Mouse (Mus musculus) kidney, embryonic 15.5 days (tissue): ENCODE results near the gene Ltbp2. TPM values are rescaled to one million over a fixed set of nuclear protein-coding genes. Genes with fewer than 3 reads are reported as not detected.

ENCODE experiments used
- ATAC-seq: fragments of 200-750 bp; cut with Nextera tagmentation; replicated peaks from 2 replicates; pipeline ENCODE4 v1.8.0; 2017; ENCODE audit warnings: moderate TSS enrichment; ENCODE audit not compliant: low FRiP score
- H3K27ac ChIP-seq: fragments of 300-500 bp; sonication (generic); 2 replicates; pipeline ENCODE4 v1.5.1; 2015; ENCODE audit warnings: mild to moderate bottlenecking, inconsistent platforms
- H3K27me3 ChIP-seq: fragments of 300-500 bp; sonication (generic); 2 replicates; pipeline ENCODE4 v1.6.1; 2015; ENCODE audit warnings: inconsistent platforms
- H3K36me3 ChIP-seq: fragments of 300-500 bp; sonication (generic); 2 replicates; pipeline ENCODE4 v1.6.1; 2015; ENCODE audit warnings: inconsistent platforms
- H3K4me1 ChIP-seq: fragments of 300-500 bp; sonication (generic); 2 replicates; pipeline ENCODE4 v1.6.1; 2015; ENCODE audit warnings: inconsistent platforms
- H3K4me2 ChIP-seq: fragments of 300-500 bp; sonication (generic); 2 replicates; pipeline ENCODE4 v1.6.1; 2015; ENCODE audit warnings: moderate library complexity, mild to moderate bottlenecking, inconsistent platforms
- H3K4me3 ChIP-seq: fragments of 300-500 bp; sonication (generic); replicated peaks from 2 replicates; pipeline ENCODE4 v1.5.1; 2015; ENCODE audit warnings: mild to moderate bottlenecking, inconsistent platforms
- H3K9ac ChIP-seq: fragments of 300-500 bp; sonication (generic); 2 replicates; pipeline ENCODE4 v1.6.1; 2015; ENCODE audit warnings: mild to moderate bottlenecking, inconsistent platforms
- H3K9me3 ChIP-seq: fragments of 300-500 bp; sonication (generic); replicated peaks from 2 replicates; pipeline ENCODE4 v1.6.1; 2016; ENCODE audit warnings: inconsistent platforms
- WGBS: fragments of 180-500 bp; shearing (Covaris S2); methylation state at CpG from one replicate; pipeline ENCODE4 v1.1.7; 2015; ENCODE audit warnings: mixed read lengths; 5-methylcytosine and 5-hydroxymethylcytosine counted together
- polyA plus RNA-seq: library from polyadenylated mRNA; unstranded; fragments of >200 nt; fragmentation: Nextera tagmentation; extraction: Ambion mirVana; gene quantifications from 2 replicates; pipeline ENCODE4 v1.2.1, GENCODE M21; 2015

Ltbp2 gene
- polyA plus RNA-seq, 1 experiment from 2014 or later: 0.62 TPM

DNA sequence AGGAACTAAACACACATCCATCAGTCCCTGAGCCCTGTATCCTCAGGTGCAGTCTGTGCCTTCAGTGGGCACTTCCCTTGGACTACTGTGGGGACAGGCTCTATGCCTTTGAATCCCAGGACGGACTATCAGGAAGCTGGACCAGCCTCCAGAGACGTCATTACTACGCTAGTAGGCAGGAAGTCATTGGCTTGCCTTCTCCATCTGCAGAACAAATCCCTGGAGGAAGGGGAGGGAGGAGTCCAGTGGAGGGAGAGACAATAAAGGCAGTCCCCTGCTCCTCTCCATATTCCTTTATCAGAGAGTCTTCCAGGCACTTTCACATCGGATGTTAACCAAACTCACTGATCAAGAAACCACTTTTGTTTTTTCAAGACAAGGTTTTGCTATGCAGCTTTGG is 64.8 kb downstream of the Ltbp2 start:
- no peak overlapping the region for H3K27ac ChIP-seq
- 40% methylated on average over 4 of the region's 4 CpGs for WGBS
- no peak for ATAC-seq
- no peak overlapping the region for H3K4me3 ChIP-seq
- no peaks in the 10 kb centered on the region for H3K27me3 ChIP-seq
- H3K4me2 ChIP-seq: no peak overlapping the region
- no peaks in the 10 kb centered on the region for H3K36me3 ChIP-seq
- no peaks in the 10 kb centered on the region for H3K9me3 ChIP-seq
- H3K9ac ChIP-seq: no peak overlapping the region
- peaks cover 20% of the 10 kb centered on the region for H3K4me1 ChIP-seq

DNA sequence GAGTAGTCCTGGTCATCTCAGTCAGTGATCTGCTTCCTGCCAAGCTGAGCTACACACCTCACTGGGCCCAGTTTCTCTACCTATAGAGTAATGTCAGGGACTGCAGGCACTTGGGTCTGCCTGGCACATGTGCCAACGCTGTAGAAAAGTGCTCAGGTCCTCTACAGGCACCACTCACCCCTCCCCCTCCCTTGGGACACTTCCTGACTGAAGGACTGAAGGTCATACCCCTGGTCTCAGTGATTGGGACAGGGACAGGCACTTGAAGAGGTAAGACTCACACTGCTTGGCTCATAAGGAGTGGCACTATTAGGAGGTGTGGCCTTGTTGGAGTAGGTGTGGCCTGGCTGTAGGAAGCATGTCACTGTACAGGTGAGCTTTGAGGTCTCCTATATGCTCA is 65.5 kb downstream of the Ltbp2 start:
- no peak overlapping the region for H3K9ac ChIP-seq
- 63% methylated on average over 1 of the region's 1 CpGs for WGBS
- no peaks in the 10 kb centered on the region for H3K9me3 ChIP-seq
- no peak overlapping the region for H3K4me3 ChIP-seq
- H3K4me2 ChIP-seq: no peak overlapping the region
- peaks cover 27% of the 10 kb centered on the region for H3K4me1 ChIP-seq
- no peaks in the 10 kb centered on the region for H3K36me3 ChIP-seq
- H3K27me3 ChIP-seq: no peaks in the 10 kb centered on the region
- no peak overlapping the region for H3K27ac ChIP-seq
- ATAC-seq: no peak

DNA sequence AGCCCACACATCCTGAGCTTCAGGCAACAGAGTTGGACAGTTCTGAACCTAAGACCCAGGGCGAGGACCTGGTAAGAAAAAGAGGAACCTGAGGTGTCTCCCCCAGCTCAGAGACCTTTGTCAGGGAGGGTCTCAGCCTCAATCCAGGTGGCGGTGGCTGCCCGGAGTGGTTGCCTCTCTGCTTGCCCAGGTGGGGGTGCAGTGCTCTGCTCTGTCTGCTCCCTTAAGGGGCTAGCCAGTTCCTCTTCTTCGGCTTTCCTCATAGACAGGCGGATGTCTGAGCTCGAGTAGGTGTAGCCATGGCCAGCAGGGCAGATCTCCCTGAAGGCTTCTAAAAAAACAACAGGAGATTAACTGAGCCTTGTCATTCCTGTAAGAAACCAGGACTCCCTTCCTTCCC is 67.3 kb downstream of the Ltbp2 start:
- H3K9me3 ChIP-seq: no peaks in the 10 kb centered on the region
- H3K4me2 ChIP-seq: no peak overlapping the region
- ATAC-seq: no peak
- H3K4me1 ChIP-seq: peaks cover 36% of the 10 kb centered on the region
- H3K9ac ChIP-seq: no peak overlapping the region
- no peak overlapping the region for H3K4me3 ChIP-seq
- 59% methylated on average over 6 of the region's 6 CpGs for WGBS
- H3K27me3 ChIP-seq: no peaks in the 10 kb centered on the region
- no peak overlapping the region for H3K27ac ChIP-seq
- no peaks in the 10 kb centered on the region for H3K36me3 ChIP-seq

DNA sequence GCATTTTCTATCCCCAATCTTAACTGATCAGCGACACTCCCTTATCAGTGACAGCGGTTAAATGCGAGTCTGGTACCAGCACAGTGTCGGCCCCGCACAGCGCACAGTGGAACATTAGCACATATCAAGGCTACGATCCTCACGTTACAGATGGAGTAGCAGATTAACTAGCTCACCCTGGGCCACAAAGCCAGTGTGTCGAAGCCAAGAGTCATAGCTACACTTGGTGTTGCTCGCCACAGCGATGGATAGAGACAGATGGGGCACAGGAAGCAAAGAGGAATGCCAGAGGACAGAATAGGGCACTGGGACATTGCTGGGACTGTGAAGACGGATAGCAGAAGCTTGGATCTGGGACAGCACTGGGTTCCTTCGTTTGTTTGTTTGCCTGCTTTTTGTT is 69.0 kb downstream of the Ltbp2 start:
- 72% methylated on average over 13 of the region's 13 CpGs for WGBS
- Histone ChIP-seq H3K36me3 (no peaks in the 10 kb centered on the region), H3K27ac (no peak overlapping the region), H3K4me2 (no peak overlapping the region), H3K9me3 (no peaks in the 10 kb centered on the region), H3K4me1 (peaks cover 36% of the 10 kb centered on the region), H3K4me3 (no peak overlapping the region), H3K9ac (no peak overlapping the region), H3K27me3 (no peaks in the 10 kb centered on the region)
- no peak for ATAC-seq

DNA sequence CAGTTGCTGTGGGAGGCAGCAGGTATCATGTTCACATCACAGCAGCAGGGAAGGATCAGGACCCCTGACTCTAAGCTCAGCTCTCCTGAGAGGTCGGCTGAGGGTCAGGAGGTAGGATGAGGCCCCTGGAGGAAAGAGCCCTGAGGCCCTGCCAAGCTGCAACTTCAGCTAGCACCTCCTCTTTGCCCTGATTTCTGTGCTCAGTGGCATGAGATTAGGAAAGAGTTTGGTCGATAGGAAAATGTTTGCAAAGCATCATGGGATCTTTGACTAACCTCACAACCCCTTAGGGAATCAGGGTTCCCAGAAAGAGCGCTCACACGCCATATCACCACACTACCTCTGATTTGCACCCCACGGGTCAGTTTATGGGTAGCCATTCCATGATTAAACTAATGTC is 69.6 kb downstream of the Ltbp2 start:
- H3K9ac ChIP-seq: no peak overlapping the region
- no peaks in the 10 kb centered on the region for H3K36me3 ChIP-seq
- no peak overlapping the region for H3K4me2 ChIP-seq
- WGBS: 49% methylated on average over 5 of the region's 5 CpGs
- H3K4me1 ChIP-seq: peaks cover 36% of the 10 kb centered on the region
- no peak overlapping the region for H3K27ac ChIP-seq
- no peaks in the 10 kb centered on the region for H3K9me3 ChIP-seq
- ATAC-seq: no peak
- no peaks in the 10 kb centered on the region for H3K27me3 ChIP-seq
- H3K4me3 ChIP-seq: no peak overlapping the region

DNA sequence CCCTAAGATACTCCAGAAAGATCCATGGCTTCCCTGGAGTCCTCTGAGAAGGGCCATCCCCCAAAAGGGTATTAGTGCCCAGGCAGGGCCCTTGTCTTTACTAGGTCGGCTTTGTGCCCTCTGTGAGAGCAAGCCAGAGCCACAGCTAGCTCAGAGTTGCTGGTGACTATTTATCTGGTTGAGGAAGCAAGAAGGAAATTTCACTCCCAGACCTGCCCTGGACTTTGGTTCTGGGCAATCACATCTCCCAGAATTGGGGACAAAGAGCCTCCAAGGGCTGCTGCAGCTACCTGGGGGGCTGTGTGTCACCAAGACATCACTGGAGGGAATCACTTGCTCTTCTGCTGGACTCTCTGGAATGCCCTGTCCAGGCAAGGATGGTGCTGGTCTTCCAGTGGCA is 70.3 kb downstream of the Ltbp2 start:
- Histone ChIP-seq H3K9me3 (no peaks in the 10 kb centered on the region), H3K27me3 (no peaks in the 10 kb centered on the region), H3K9ac (no peak overlapping the region), H3K27ac (0 out of 2 replicates have a peak overlapping the region, but pooled peaks have one; percentile 13), H3K4me1 (peaks cover 36% of the 10 kb centered on the region), H3K4me2 (no peak overlapping the region), H3K36me3 (no peaks in the 10 kb centered on the region), H3K4me3 (no peak overlapping the region)
- 78% methylated on average over 1 of the region's 1 CpGs for WGBS
- ATAC-seq: no peak

DNA sequence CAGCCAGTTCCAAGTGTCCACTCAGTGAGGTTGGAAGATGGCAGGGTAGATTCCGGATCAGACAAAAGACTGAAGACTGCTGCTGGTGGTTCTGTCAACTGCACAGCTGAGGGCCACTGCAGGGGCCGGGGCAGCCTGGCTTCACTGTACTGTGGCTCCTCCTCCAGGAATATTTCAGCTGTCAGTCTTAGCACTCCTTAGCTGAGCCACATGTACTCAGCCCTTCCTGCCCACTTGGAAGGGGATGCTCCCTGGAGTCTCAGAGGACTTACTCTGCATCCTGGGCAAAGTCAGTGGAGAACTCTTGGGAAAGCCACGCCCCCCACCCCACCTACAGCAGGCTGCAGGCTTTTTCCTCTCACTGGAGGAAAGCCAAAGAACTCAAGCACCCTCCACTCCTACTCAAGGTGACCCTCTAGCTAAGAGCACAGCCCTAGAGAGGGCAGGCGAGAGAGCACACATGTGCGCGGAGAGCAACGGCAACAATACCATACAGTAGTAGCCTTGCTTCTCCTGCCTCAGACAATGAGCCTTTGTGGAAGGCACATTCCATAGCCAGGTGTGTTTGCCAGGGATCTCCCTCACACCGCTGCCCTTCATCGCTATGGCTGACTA is 71.0 kb downstream of the Ltbp2 start:
- H3K27me3 ChIP-seq: no peaks in the 10 kb centered on the region
- 58% methylated on average over 9 of the region's 9 CpGs for WGBS
- no peak overlapping the region for H3K4me2 ChIP-seq
- H3K36me3 ChIP-seq: no peaks in the 10 kb centered on the region
- 0 out of 2 replicates have a peak overlapping the region, but pooled peaks have one; percentile 13 for H3K27ac ChIP-seq
- H3K9me3 ChIP-seq: no peaks in the 10 kb centered on the region
- H3K4me3 ChIP-seq: no peak overlapping the region
- no peak overlapping the region for H3K9ac ChIP-seq
- H3K4me1 ChIP-seq: peaks cover 36% of the 10 kb centered on the region
- peak; percentile 56; the same call in 1 of the 2 replicates for ATAC-seq

DNA sequence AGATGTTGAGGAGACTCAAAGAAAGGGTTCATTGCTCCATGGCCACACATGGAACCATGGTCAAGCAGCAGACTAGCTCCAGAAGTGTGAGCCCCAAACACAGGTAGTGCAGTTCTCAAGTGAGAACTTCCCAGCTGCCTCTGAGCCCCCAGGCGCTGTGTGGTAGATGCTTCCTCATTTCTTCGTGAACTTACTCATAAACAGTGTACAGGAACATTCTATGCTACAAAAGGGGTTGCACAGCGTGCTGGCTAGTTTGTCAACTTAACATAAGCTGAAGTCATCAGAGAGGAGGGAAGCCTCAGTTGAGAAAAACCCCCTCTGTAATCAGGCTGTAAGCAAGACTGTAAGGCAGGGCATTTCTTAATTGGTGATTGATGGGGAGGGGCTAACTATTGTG is 73.7 kb downstream of the Ltbp2 start:
- ATAC-seq: no peak
- WGBS: 88% methylated on average over 3 of the region's 3 CpGs
- no peak overlapping the region for H3K27ac ChIP-seq
- no peaks in the 10 kb centered on the region for H3K36me3 ChIP-seq
- no peaks in the 10 kb centered on the region for H3K9me3 ChIP-seq
- no peak overlapping the region for H3K4me3 ChIP-seq
- H3K27me3 ChIP-seq: peaks cover 8% of the 10 kb centered on the region; the same call in 1 of the 2 replicates
- peaks cover 26% of the 10 kb centered on the region for H3K4me1 ChIP-seq
- H3K9ac ChIP-seq: no peak overlapping the region
- no peak overlapping the region for H3K4me2 ChIP-seq

DNA sequence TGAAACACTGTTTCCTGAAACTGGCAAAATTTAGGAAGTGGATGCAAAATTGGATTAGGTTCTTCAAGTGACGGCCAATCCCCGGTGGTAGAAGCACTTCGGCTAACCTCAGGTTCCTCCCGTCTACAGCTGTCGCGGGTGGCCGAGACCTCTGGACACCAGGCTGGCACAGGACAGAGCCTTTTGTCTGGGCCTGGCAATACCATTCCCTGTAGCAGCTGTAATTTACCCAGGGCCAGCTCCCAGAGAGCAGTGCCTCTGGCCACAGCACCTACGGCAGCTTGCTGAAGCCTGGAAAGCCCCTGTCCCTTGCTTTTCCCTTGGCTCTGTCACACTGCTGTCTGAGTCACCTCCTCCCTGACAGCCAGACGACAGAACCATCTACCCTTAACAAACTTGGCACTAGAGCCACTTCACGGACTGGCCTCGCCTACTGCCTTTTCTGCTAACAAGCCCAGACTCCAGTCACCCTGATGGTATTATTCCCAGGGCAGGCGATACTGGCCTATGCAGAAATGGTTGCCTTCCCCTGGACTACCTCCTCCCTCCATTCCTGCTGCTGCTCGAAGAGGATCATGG is 74.7 kb downstream of the Ltbp2 start:
- H3K9ac ChIP-seq: no peak overlapping the region
- H3K36me3 ChIP-seq: no peaks in the 10 kb centered on the region
- no peak overlapping the region for H3K27ac ChIP-seq
- WGBS: 81% methylated on average over 13 of the region's 13 CpGs
- no peak for ATAC-seq
- peaks cover 8% of the 10 kb centered on the region; the same call in 1 of the 2 replicates for H3K27me3 ChIP-seq
- no peak overlapping the region for H3K4me2 ChIP-seq
- H3K9me3 ChIP-seq: no peaks in the 10 kb centered on the region
- H3K4me1 ChIP-seq: peaks cover 18% of the 10 kb centered on the region
- no peak overlapping the region for H3K4me3 ChIP-seq

DNA sequence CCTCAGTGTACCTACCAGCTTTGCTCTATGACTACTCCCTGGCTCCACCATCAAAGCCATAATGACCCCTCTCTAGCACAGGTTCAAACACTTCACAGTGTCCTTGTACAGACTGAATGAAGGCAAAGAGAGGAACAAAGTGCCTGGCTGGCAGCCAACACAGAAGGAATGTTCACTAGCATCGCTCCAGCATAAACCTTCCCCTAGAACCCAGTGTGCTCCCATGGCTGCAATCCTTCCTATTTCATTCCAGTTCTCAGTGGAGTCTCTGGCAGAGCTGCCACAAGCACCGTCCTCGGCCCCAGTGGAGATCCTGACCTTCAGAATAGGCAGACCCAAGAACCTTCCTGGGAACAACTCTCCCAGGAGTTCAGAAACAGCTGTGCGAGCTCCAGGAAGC is 75.9 kb downstream of the Ltbp2 start:
- 51% methylated on average over 4 of the region's 4 CpGs for WGBS
- no peak overlapping the region for H3K27ac ChIP-seq

DNA sequence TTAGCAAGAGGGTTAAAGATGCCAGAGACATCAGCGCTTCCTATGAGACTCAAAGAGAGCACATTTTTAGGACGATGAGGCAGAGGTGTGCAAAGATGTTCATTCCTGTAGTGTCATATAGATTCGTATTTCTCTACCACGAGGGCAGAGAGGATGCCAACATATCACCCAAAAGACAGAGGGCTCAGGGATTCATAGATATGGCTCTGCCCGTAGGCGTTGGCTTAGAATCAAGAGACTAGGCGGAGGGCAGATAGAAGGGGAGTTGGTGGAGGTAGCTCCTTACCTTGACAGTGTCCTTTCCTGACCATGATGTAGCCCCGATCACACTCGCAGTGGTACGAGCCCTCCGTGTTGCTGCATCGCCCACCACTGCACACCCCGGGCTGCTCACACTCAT is 77.2 kb downstream of the Ltbp2 start:
- Histone ChIP-seq H3K27me3 (peaks cover 10% of the 10 kb centered on the region; the same call in 1 of the 2 replicates), H3K4me3 (no peak overlapping the region), H3K27ac (no peak overlapping the region), H3K36me3 (no peaks in the 10 kb centered on the region), H3K9me3 (no peaks in the 10 kb centered on the region), H3K9ac (no peak overlapping the region), H3K4me2 (no peak overlapping the region), H3K4me1 (no peaks in the 10 kb centered on the region)
- 94% methylated on average over 13 of the region's 13 CpGs for WGBS
- no peak for ATAC-seq

More for the DNA sequence above, 75.9 kb downstream of the Ltbp2 start:
- Histone ChIP-seq H3K4me1 (peaks cover 5% of the 10 kb centered on the region), H3K9ac (no peak overlapping the region), H3K4me3 (no peak overlapping the region), H3K27me3 (peaks cover 10% of the 10 kb centered on the region; the same call in 1 of the 2 replicates), H3K36me3 (no peaks in the 10 kb centered on the region), H3K4me2 (no peak overlapping the region), H3K9me3 (no peaks in the 10 kb centered on the region)
- ATAC-seq: no peak

DNA sequence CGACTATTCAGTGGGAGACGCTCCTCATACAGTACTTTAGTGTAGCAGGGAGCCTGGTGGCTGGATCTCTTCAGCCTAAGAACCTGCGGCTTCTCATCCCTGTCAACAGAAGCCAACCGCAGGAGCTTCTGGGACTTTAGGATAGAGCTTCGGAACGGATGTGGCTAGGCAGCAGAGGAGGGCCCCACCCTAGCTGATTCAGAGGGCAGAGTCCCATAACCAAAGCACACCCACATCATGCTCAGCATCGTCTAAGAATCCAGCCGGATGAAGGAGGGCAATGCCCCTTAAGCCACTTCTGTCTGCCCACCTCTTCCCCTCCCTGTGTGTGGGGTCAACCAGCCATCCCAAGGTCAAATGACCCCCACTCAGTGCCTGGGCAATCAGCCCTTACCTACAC is 81.7 kb downstream of the Ltbp2 start:
- Histone ChIP-seq H3K4me3 (no peak overlapping the region), H3K36me3 (no peaks in the 10 kb centered on the region), H3K4me1 (peaks cover 17% of the 10 kb centered on the region), H3K9ac (no peak overlapping the region), H3K27me3 (peaks cover 16% of the 10 kb centered on the region; the same call in 1 of the 2 replicates), H3K4me2 (no peak overlapping the region), H3K9me3 (no peaks in the 10 kb centered on the region), H3K27ac (no peak overlapping the region)
- 89% methylated on average over 8 of the region's 8 CpGs for WGBS
- ATAC-seq: no peak

DNA sequence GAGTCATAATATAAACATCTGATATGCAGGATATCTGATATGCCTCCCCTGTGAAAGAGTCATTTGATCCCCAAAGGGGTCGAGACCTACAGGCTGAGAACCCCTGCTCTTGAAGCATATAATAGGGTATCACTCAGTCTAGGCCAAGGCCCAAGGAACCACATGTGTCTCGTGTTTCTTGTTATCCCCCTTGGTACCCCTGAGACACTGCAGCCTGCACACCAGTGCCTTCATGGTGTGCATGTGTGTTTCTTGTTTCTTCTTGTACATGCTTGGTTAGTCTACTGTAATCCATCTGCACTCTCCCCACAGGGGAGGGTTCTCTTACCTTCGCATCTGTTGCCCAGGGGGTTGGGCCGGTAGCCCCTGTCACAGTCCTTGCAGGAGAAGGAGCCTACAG is 83.7 kb downstream of the Ltbp2 start:
- ATAC-seq: no peak
- Histone ChIP-seq H3K9ac (no peak overlapping the region), H3K4me3 (no peak overlapping the region), H3K4me2 (no peak overlapping the region), H3K36me3 (no peaks in the 10 kb centered on the region), H3K27ac (no peak overlapping the region), H3K27me3 (peaks cover 22% of the 10 kb centered on the region), H3K9me3 (no peaks in the 10 kb centered on the region), H3K4me1 (peaks cover 20% of the 10 kb centered on the region)
- WGBS: 54% methylated on average over 4 of the region's 4 CpGs
